Mouse (Mus musculus): ENCODE results near the gene Fam192a.

The Fam192a gene

GRCm38 (mm10) chr8:94601607-94602385 is at the start of gene Fam192a, which contains the start of gene Rspry1:
Fam192a (minus strand) TSS chr8:94601997.
Rspry1 (plus strand) TSS chr8:94601937.
- DNase-seq: peak; percentile 100

- no peak for DNase-seq
These were observed 47.7 kb upstream of the Fam192a start for GRCm38 (mm10) chr8:94649496-94649895.

- DNase-seq: no peak
These were observed 44.4 kb upstream of the Fam192a start for GRCm38 (mm10) chr8:94646165-94646564.

GRCm38 (mm10) chr8:94645202-94645601 is 43.4 kb upstream of the Fam192a start:
- no peak for DNase-seq

- DNase-seq: no peak
These were observed 40.1 kb upstream of the Fam192a start for GRCm38 (mm10) chr8:94641938-94642337.

GRCm38 (mm10) chr8:94641183-94641582 is 39.4 kb upstream of the Fam192a start:
- DNase-seq: no peak

GRCm38 (mm10) chr8:94634211-94634610 is 32.4 kb upstream of the Fam192a start:
- no peak for DNase-seq

- no peak for DNase-seq
These were observed 31.9 kb upstream of the Fam192a start for GRCm38 (mm10) chr8:94633564-94634194.

- DNase-seq: no peak
These were observed 23.1 kb upstream of the Fam192a start for GRCm38 (mm10) chr8:94624885-94625284.

GRCm38 (mm10) chr8:94607064-94607463 is 5.3 kb upstream of the Fam192a start:
- no peak for DNase-seq

GRCm38 (mm10) chr8:94604030-94604429 is 2.2 kb upstream of the Fam192a start:
- no peak for DNase-seq

- no peak for DNase-seq
These were observed 804 bp upstream of the Fam192a start for GRCm38 (mm10) chr8:94602471-94603131.

- no peak for DNase-seq
These were observed 677 bp downstream of the Fam192a start for GRCm38 (mm10) chr8:94601034-94601606.

GRCm38 (mm10) chr8:94600478-94600877 is 1.3 kb downstream of the Fam192a start:
- DNase-seq: no peak

- DNase-seq: no peak
These were observed 7.6 kb downstream of the Fam192a start for GRCm38 (mm10) chr8:94594211-94594610.

- DNase-seq: no peak
These were observed 10.1 kb downstream of the Fam192a start for GRCm38 (mm10) chr8:94591691-94592090.

GRCm38 (mm10) chr8:94584238-94584817 is 17.5 kb downstream of the Fam192a start:
- peak; percentile 46 for DNase-seq

- DNase-seq: no peak
These were observed 19.2 kb downstream of the Fam192a start for GRCm38 (mm10) chr8:94582569-94582968.

GRCm38 (mm10) chr8:94581820-94582483 is 19.8 kb downstream of the Fam192a start:
- DNase-seq: no peak

- DNase-seq: no peak
These were observed 26.6 kb downstream of the Fam192a start for GRCm38 (mm10) chr8:94575148-94575547.

GRCm38 (mm10) chr8:94574159-94574907 is 27.5 kb downstream of the Fam192a start:
- DNase-seq: peak; percentile 75

GRCm38 (mm10) chr8:94571896-94572295 is 29.9 kb downstream of the Fam192a start:
- no peak for DNase-seq

Measured in right cerebral cortex, postnatal 25 days (tissue).